Mouse (Mus musculus): ENCODE data around the gene Cmtr1.

Gene Cmtr1

GRCm38 (mm10) chr17:29669936-29670335, 9.5 kb downstream of the Cmtr1 start:
- DNase-seq, result no peak

GRCm38 (mm10) chr17:29671021-29671420, 10.6 kb downstream of the Cmtr1 start:
- no peak for DNase-seq

- no peak for DNase-seq
Measured at GRCm38 (mm10) chr17:29673325-29673724, 12.9 kb downstream of the Cmtr1 start.

GRCm38 (mm10) chr17:29678526-29678925, 18.1 kb downstream of the Cmtr1 start:
- no peak for DNase-seq

GRCm38 (mm10) chr17:29679038-29679767, 18.8 kb downstream of the Cmtr1 start:
- no peak for DNase-seq

- DNase-seq, result peak; percentile 26
Measured at GRCm38 (mm10) chr17:29680174-29680573, 19.8 kb downstream of the Cmtr1 start.

- DNase-seq, result no peak
Measured at GRCm38 (mm10) chr17:29680921-29681320, 20.5 kb downstream of the Cmtr1 start.

- no peak for DNase-seq
Measured at GRCm38 (mm10) chr17:29681669-29682068, 21.3 kb downstream of the Cmtr1 start.

GRCm38 (mm10) chr17:29682261-29682660, 21.9 kb downstream of the Cmtr1 start:
- no peak for DNase-seq

- no peak for DNase-seq
Measured at GRCm38 (mm10) chr17:29683127-29683526, 22.7 kb downstream of the Cmtr1 start.

- no peak for DNase-seq
Measured at GRCm38 (mm10) chr17:29684275-29684674, 23.9 kb downstream of the Cmtr1 start.

GRCm38 (mm10) chr17:29686771-29687170, 26.4 kb downstream of the Cmtr1 start:
- DNase-seq, result no peak

GRCm38 (mm10) chr17:29687373-29687772, 27.0 kb downstream of the Cmtr1 start:
- no peak for DNase-seq

GRCm38 (mm10) chr17:29688610-29689009, 28.2 kb downstream of the Cmtr1 start:
- no peak for DNase-seq

- DNase-seq, result no peak
Measured at GRCm38 (mm10) chr17:29690257-29690656, 29.9 kb downstream of the Cmtr1 start.

GRCm38 (mm10) chr17:29692827-29693226, 32.4 kb downstream of the Cmtr1 start:
- DNase-seq, result no peak

- no peak for DNase-seq
Measured at GRCm38 (mm10) chr17:29693571-29693970, 33.2 kb downstream of the Cmtr1 start.

- DNase-seq, result no peak
Measured at GRCm38 (mm10) chr17:29694516-29694915, 34.1 kb downstream of the Cmtr1 start.

- no peak for DNase-seq
Measured at GRCm38 (mm10) chr17:29696940-29697339, 36.5 kb downstream of the Cmtr1 start.

- DNase-seq, result no peak
Measured at GRCm38 (mm10) chr17:29698421-29698820, 38.0 kb downstream of the Cmtr1 start.

- no peak for DNase-seq
Measured at GRCm38 (mm10) chr17:29700573-29700972, 40.2 kb downstream of the Cmtr1 start.

GRCm38 (mm10) chr17:29702938-29703710, 42.7 kb downstream of the Cmtr1 start:
- no peak for DNase-seq

GRCm38 (mm10) chr17:29704781-29705180, 44.4 kb downstream of the Cmtr1 start:
- DNase-seq, result peak; percentile 62

- DNase-seq, result no peak
Measured at GRCm38 (mm10) chr17:29705881-29706280, 45.5 kb downstream of the Cmtr1 start.
